Mouse (Mus musculus): ENCODE measurements around the gene Actrt2. TPM values are rescaled to one million over a fixed set of nuclear protein-coding genes. Genes with fewer than 3 reads are reported as not detected.

Gene Actrt2
- polyA plus RNA-seq, 1 experiment from 2014 or later = not detected

- no peak for TF ChIP-seq EP300 (IDR thresholded peaks at IDR 0.05)
- no peaks in the 10 kb centered on the region for H3K4me1 ChIP-seq (ENCODE audit: insufficient read depth, low read depth, low read length)
- H3K9ac ChIP-seq (replicated peaks; ENCODE audit: low read depth) = no peak overlapping the region
- H3K36me3 ChIP-seq (ENCODE audit: insufficient read depth, low read length) = no peaks in the 10 kb centered on the region
- H3K27ac ChIP-seq (ENCODE audit: low read length) = no peak overlapping the region
- no peak for DNase-seq (ENCODE audit: low spot score)
- ATAC-seq = no peak
- no peak overlapping the region for H3K4me2 ChIP-seq (replicated peaks; ENCODE audit: low read depth, low read length)
- no peak overlapping the region for H3K4me3 ChIP-seq (ENCODE audit: low read depth, low read length)
- no peaks in the 10 kb centered on the region for H3K27me3 ChIP-seq (replicated peaks; ENCODE audit: insufficient read depth, low read length)
- no peaks in the 10 kb centered on the region for H3K9me3 ChIP-seq (ENCODE audit: low read length)
- WGBS = 67% methylated on average over 12 of the region's 12 CpGs
Observed at GRCm38 (mm10) chr4:154662681-154663215, 4.9 kb downstream of the Actrt2 start.

DNA sequence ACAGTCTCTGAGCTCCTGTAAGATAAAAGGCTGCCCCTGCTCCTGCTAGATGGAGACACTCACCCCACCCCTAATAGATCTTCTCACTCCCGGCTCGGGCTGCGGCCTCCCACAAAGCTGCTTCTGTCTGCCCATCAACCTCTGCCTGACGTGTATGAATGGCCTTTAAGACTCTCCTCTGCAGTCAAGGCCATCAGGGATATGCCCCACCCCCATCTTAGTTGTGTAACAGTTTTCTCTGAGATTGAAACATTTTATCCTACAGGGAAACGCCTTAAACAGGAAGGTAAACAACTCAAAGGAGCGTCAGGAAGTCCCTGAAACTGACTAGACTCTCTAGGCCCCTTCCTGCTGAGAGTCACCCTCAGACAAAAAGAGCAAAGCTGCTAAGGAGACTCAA is 6.4 kb downstream of the Actrt2 start:
- WGBS = 25% methylated on average over 6 of the region's 6 CpGs
- Histone ChIP-seq H3K27me3 (replicated peaks; ENCODE audit: insufficient read depth, low read length) (no peaks in the 10 kb centered on the region), H3K4me3 (ENCODE audit: low read depth, low read length) (no peak overlapping the region), H3K9me3 (ENCODE audit: low read length) (no peaks in the 10 kb centered on the region), H3K4me1 (ENCODE audit: insufficient read depth, low read depth, low read length) (no peaks in the 10 kb centered on the region), H3K36me3 (ENCODE audit: insufficient read depth, low read length) (no peaks in the 10 kb centered on the region), H3K4me2 (replicated peaks; ENCODE audit: low read depth, low read length) (no peak overlapping the region), H3K27ac (ENCODE audit: low read length) (no peak overlapping the region), H3K9ac (replicated peaks; ENCODE audit: low read depth) (no peak overlapping the region)
- no peak for ATAC-seq
- TF ChIP-seq CTCF (IDR thresholded peaks at IDR 0.05) = no peak
- TF ChIP-seq EP300 (IDR thresholded peaks at IDR 0.05) = no peak
- DNase-seq (ENCODE audit: low spot score) = no peak

DNA sequence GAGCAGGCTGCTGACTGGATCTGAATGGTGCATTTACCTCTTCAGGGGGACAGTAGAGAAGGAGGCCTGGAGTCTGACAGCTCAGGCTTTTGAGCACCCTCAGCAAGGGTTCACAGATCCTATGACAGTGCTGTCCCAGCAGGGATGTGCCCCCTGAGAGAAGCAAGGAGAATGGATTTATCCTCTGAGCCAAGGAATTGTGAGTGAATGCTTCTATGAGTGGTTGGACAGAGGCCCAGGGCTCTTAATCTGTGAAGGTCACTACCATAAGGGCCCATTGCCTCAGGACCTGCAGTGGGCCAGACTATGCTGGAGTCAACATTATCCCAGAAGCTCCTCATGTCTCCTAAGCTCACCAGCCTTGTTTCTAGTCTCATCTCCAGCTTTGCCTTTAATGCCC is 7.6 kb downstream of the Actrt2 start:
- Histone ChIP-seq H3K4me3 (ENCODE audit: low read depth, low read length) (no peak overlapping the region), H3K9ac (replicated peaks; ENCODE audit: low read depth) (no peak overlapping the region), H3K4me1 (ENCODE audit: insufficient read depth, low read depth, low read length) (no peaks in the 10 kb centered on the region), H3K36me3 (ENCODE audit: insufficient read depth, low read length) (no peaks in the 10 kb centered on the region), H3K27me3 (replicated peaks; ENCODE audit: insufficient read depth, low read length) (no peaks in the 10 kb centered on the region), H3K4me2 (replicated peaks; ENCODE audit: low read depth, low read length) (no peak overlapping the region), H3K27ac (ENCODE audit: low read length) (no peak overlapping the region), H3K9me3 (ENCODE audit: low read length) (no peaks in the 10 kb centered on the region)
- no peak for ATAC-seq
- DNase-seq (ENCODE audit: low spot score) = no peak
- no peak for TF ChIP-seq CTCF (IDR thresholded peaks at IDR 0.05)
- TF ChIP-seq EP300 (IDR thresholded peaks at IDR 0.05) = no peak

- Histone ChIP-seq H3K4me1 (ENCODE audit: insufficient read depth, low read depth, low read length) (no peaks in the 10 kb centered on the region), H3K27me3 (replicated peaks; ENCODE audit: insufficient read depth, low read length) (no peaks in the 10 kb centered on the region), H3K9ac (replicated peaks; ENCODE audit: low read depth) (no peak overlapping the region), H3K27ac (ENCODE audit: low read length) (no peak overlapping the region), H3K9me3 (ENCODE audit: low read length) (no peaks in the 10 kb centered on the region), H3K36me3 (ENCODE audit: insufficient read depth, low read length) (no peaks in the 10 kb centered on the region), H3K4me2 (replicated peaks; ENCODE audit: low read depth, low read length) (no peak overlapping the region), H3K4me3 (ENCODE audit: low read depth, low read length) (no peak overlapping the region)
- TF ChIP-seq CTCF (IDR thresholded peaks at IDR 0.05) (no peak), EP300 (IDR thresholded peaks at IDR 0.05) (no peak)
- 57% methylated on average over 15 of the region's 15 CpGs for WGBS
- ATAC-seq = no peak
- no peak for DNase-seq (ENCODE audit: low spot score)
Observed at GRCm38 (mm10) chr4:154655134-154655910, 12.3 kb downstream of the Actrt2 start.

DNA sequence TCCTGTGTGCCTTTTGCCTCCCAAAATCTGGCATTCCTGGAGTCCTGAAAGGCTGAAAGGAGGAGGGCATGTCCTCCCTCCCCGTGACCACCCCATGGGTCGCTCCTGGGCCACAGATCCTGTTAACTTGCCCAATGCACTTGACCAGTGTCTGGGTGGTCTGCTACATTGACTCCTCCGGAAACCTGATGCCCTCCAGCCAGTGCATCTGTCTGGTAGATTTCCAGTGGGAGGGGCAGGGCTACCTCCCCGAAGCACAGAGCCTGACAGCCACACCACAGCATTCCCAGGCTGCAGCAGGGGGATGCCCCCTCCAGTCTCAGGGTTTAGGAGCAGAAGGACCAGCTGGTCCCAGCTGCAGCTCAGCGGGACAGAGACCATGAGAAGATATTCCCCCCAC is 15.2 kb downstream of the Actrt2 start:
- Histone ChIP-seq H3K4me1 (ENCODE audit: insufficient read depth, low read depth, low read length) (no peaks in the 10 kb centered on the region), H3K9me3 (ENCODE audit: low read length) (no peaks in the 10 kb centered on the region), H3K9ac (replicated peaks; ENCODE audit: low read depth) (no peak overlapping the region), H3K27ac (ENCODE audit: low read length) (no peak overlapping the region), H3K4me3 (ENCODE audit: low read depth, low read length) (no peak overlapping the region), H3K4me2 (replicated peaks; ENCODE audit: low read depth, low read length) (no peak overlapping the region), H3K27me3 (replicated peaks; ENCODE audit: insufficient read depth, low read length) (no peaks in the 10 kb centered on the region), H3K36me3 (ENCODE audit: insufficient read depth, low read length) (no peaks in the 10 kb centered on the region)
- TF ChIP-seq EP300 (IDR thresholded peaks at IDR 0.05) = no peak
- no peak for TF ChIP-seq CTCF (IDR thresholded peaks at IDR 0.05)
- DNase-seq (ENCODE audit: low spot score) (no peak), ATAC-seq (no peak)
- WGBS = 15% methylated on average over 5 of the region's 5 CpGs

- Histone ChIP-seq H3K27me3 (replicated peaks; ENCODE audit: insufficient read depth, low read length) (no peaks in the 10 kb centered on the region), H3K4me2 (replicated peaks; ENCODE audit: low read depth, low read length) (no peak overlapping the region), H3K9ac (replicated peaks; ENCODE audit: low read depth) (no peak overlapping the region), H3K27ac (ENCODE audit: low read length) (no peak overlapping the region), H3K36me3 (ENCODE audit: insufficient read depth, low read length) (no peaks in the 10 kb centered on the region), H3K4me3 (ENCODE audit: low read depth, low read length) (no peak overlapping the region), H3K9me3 (ENCODE audit: low read length) (no peaks in the 10 kb centered on the region), H3K4me1 (ENCODE audit: insufficient read depth, low read depth, low read length) (no peaks in the 10 kb centered on the region)
- DNase-seq (ENCODE audit: low spot score) (no peak), ATAC-seq (no peak)
- no peak for TF ChIP-seq EP300 (IDR thresholded peaks at IDR 0.05)
- no peak for TF ChIP-seq CTCF (IDR thresholded peaks at IDR 0.05)
- WGBS = 81% methylated on average over 19 of the region's 19 CpGs
Observed at GRCm38 (mm10) chr4:154649083-154649747, 18.5 kb downstream of the Actrt2 start.

All from lung, postnatal 0 days (tissue).